In genomic region chr12:111853011-111853436, GRCm38 (mm10) we compare ENCODE assay signal across 7 mouse cellular contexts. TPM values are rescaled to one million over a fixed set of nuclear protein-coding genes. Genes with fewer than 3 reads are reported as not detected.
A peak's percentile ranks its signal among the peaks of the same experiment; 100 is the strongest.
DNase-seq lines count a peak whose midpoint lies in the region; ATAC-seq lines count a peak whose summit lies in the region.

No protein-coding gene starts in this region.

- H3K4me1 ChIP-seq in forebrain, embryonic 16.5 days (replicated peaks; ENCODE audit: control insufficient read depth, insufficient read depth, low read length): no peaks in the 10 kb centered on the region

- no peak overlapping the region for H3K27ac ChIP-seq in forebrain, embryonic 16.5 days (ENCODE audit: low read length)

- no peak overlapping the region for H3K9ac ChIP-seq in forebrain, embryonic 16.5 days (replicated peaks; ENCODE audit: low read depth, low read length)

- intact Hi-C loops in left cerebral cortex, postnatal 36 days (cut with DNase I): no loop called here

- H3K4me2 ChIP-seq in forebrain, embryonic 16.5 days (ENCODE audit: low read length): no peak overlapping the region

- no peak overlapping the region for H3K4me3 ChIP-seq in forebrain, embryonic 16.5 days (replicated peaks; ENCODE audit: low read length)

- ATAC-seq in forebrain, embryonic 16.5 days: no peak

- 72% methylated on average over 10 of the region's 10 CpGs for WGBS in forebrain, embryonic 16.5 days

- DNase-seq in CD4-positive, CD25-positive, alpha-beta regulatory T cell, adult 2 months (ENCODE audit: low read depth, low spot score): peak; percentile 38
- DNase-seq in ZHBTc4 (ENCODE audit: low read depth, low spot score): peak; percentile 10
- peak; percentile 64 for DNase-seq in heart, adult 8-10 months (ENCODE audit: low spot score)
- DNase-seq in lung, postnatal 14 days: peak; percentile 39
- no peak for DNase-seq in left cerebral cortex, postnatal 36 days (ENCODE audit: low spot score in 2 of 2)
- no peak for DNase-seq in right cerebral cortex, adult 18-20 months

- no peaks in the 10 kb centered on the region for H3K36me3 ChIP-seq in forebrain, embryonic 16.5 days (ENCODE audit: control insufficient read depth, insufficient read depth)

- no peaks in the 10 kb centered on the region for H3K27me3 ChIP-seq in forebrain, embryonic 16.5 days (replicated peaks; ENCODE audit: control insufficient read depth, insufficient read depth, low read length)

- no peaks in the 10 kb centered on the region for H3K9me3 ChIP-seq in forebrain, embryonic 16.5 days (ENCODE audit: control insufficient read depth, low read length)

RNA-seq across cellular contexts. Expression of gene Zfyve21, which starts 39.1 kb away (rescaled TPM):
- 10 to 100 TPM; 57.5 to 90.1 (median 67.6) TPM for total RNA-seq in heart, adult 8-10 months (2022)
- total RNA-seq in left cerebral cortex, postnatal 36 days (2021): 10 to 100 TPM; 22.8 to 23.1 TPM
- 37.6 and 40.1 TPM in 2 replicates for polyA plus RNA-seq in forebrain, embryonic 16.5 days (2015; fragmentation: Nextera tagmentation; extraction: Ambion mirVana)

RNA-seq across cellular contexts. Expression of gene Xrcc3, which starts 39.4 kb away (rescaled TPM):
- 1 to 10 TPM in 1 of 4 experiments, under 1 TPM in 3; 0.54 to 1.1 (median 0.77) TPM for total RNA-seq in heart, adult 8-10 months (2022)
- 1 to 10 TPM; 4.6 TPM for total RNA-seq in left cerebral cortex, postnatal 36 days (2021)
- 3.3 and 4.5 TPM in 2 replicates for polyA plus RNA-seq in forebrain, embryonic 16.5 days (2015; fragmentation: Nextera tagmentation; extraction: Ambion mirVana)

RNA-seq across cellular contexts. Expression of gene Ppp1r13b, which starts 54.9 kb away (rescaled TPM):
- total RNA-seq in heart, adult 8-10 months (2022): 10 to 100 TPM; 16.7 to 20.8 (median 18.6) TPM
- total RNA-seq in left cerebral cortex, postnatal 36 days (2021): 10 to 100 TPM; 60.8 to 65.6 TPM
- polyA plus RNA-seq in forebrain, embryonic 16.5 days (2015; fragmentation: Nextera tagmentation; extraction: Ambion mirVana): 21.8 and 23.5 TPM in 2 replicates

Comparison
In these comparisons a context has a peak if more than half of its experiments do, and no peak if none do; other contexts are left out.
1. DNase-seq: peak in CD4-positive, CD25-positive, alpha-beta regulatory T cell, adult 2 months (single experiment), ZHBTc4 (single experiment), heart, adult 8-10 months (single experiment) and lung, postnatal 14 days (single experiment); none in left cerebral cortex, postnatal 36 days (0 of 2) and right cerebral cortex, adult 18-20 months (single experiment).